8 mouse cellular contexts compared by ENCODE assay signal in genomic region chr9:110655651-110656007, GRCm38 (mm10). TPM values are rescaled to one million over a fixed set of nuclear protein-coding genes. Genes with fewer than 3 reads are reported as not detected.
DNase-seq lines count a peak whose midpoint lies in the region; ATAC-seq and TF ChIP-seq lines count a peak whose summit lies in the region.

No protein-coding gene starts in this region.

- H3K9ac ChIP-seq in kidney, embryonic 15.5 days: peak overlapping the region; percentile 34; the same call in 1 of the 2 replicates
- peak overlapping the region; percentile 92 for H3K9ac ChIP-seq in hindbrain, embryonic 16.5 days (ENCODE audit: low read depth, low read length)
- peak overlapping the region; percentile 48; the same call in 1 of the 2 replicates for H3K9ac ChIP-seq in midbrain, postnatal 0 days (replicated peaks; ENCODE audit: low read length, poor library complexity, severe bottlenecking)

- peaks cover 59% of the 10 kb centered on the region for H3K4me1 ChIP-seq in kidney, embryonic 15.5 days
- peaks cover 57% of the 10 kb centered on the region for H3K4me1 ChIP-seq in embryonic facial prominence, embryonic 10.5 days
- H3K4me1 ChIP-seq in hindbrain, embryonic 16.5 days (ENCODE audit: control insufficient read depth, insufficient read depth, low read depth, low read length): peaks cover 33% of the 10 kb centered on the region
- peaks cover 19% of the 10 kb centered on the region for H3K4me1 ChIP-seq in midbrain, postnatal 0 days (ENCODE audit: insufficient read depth, low read length)

- 80% methylated on average over 10 of the region's 10 CpGs for WGBS in kidney, embryonic 15.5 days
- 81% methylated on average over 10 of the region's 10 CpGs for WGBS in embryonic facial prominence, embryonic 10.5 days
- WGBS in hindbrain, embryonic 16.5 days: 85% methylated on average over 10 of the region's 10 CpGs
- 80% methylated on average over 10 of the region's 10 CpGs for WGBS in midbrain, postnatal 0 days

- H3K4me2 ChIP-seq in kidney, embryonic 15.5 days: peak overlapping the region; percentile 66
- peak overlapping the region; percentile 82 for H3K4me2 ChIP-seq in hindbrain, embryonic 16.5 days (ENCODE audit: low read length)
- peak overlapping the region; percentile 63 for H3K4me2 ChIP-seq in midbrain, postnatal 0 days (ENCODE audit: low read depth, low read length, poor library complexity, severe bottlenecking)

- TF ChIP-seq CTCF in midbrain, postnatal 0 days (IDR thresholded peaks at IDR 0.05): no peak

- no peak for ATAC-seq in kidney, embryonic 15.5 days (replicated peaks; ENCODE audit: low FRiP score)
- no peak for ATAC-seq in hindbrain, embryonic 16.5 days
- ATAC-seq in midbrain, postnatal 0 days (ENCODE audit: low FRiP score): 0 out of 2 replicates have a peak, but pooled peaks have one; percentile 1

- H3K27ac ChIP-seq in kidney, embryonic 15.5 days: peak overlapping the region; percentile 94
- peak overlapping the region; percentile 98 for H3K27ac ChIP-seq in embryonic facial prominence, embryonic 10.5 days (replicated peaks)
- peak overlapping the region; percentile 96 for H3K27ac ChIP-seq in hindbrain, embryonic 16.5 days (ENCODE audit: low read depth, low read length)
- H3K27ac ChIP-seq in midbrain, postnatal 0 days (ENCODE audit: low read depth, low read length): peak overlapping the region; percentile 90

- H3K4me3 ChIP-seq in kidney, embryonic 15.5 days (replicated peaks): peak overlapping the region; percentile 82
- peak overlapping the region; percentile 79 for H3K4me3 ChIP-seq in embryonic facial prominence, embryonic 10.5 days
- peak overlapping the region; percentile 73 for H3K4me3 ChIP-seq in hindbrain, embryonic 16.5 days (ENCODE audit: low read length)
- peak overlapping the region; percentile 57 for H3K4me3 ChIP-seq in midbrain, postnatal 0 days (ENCODE audit: low read depth, low read length)

- peaks cover 18% of the 10 kb centered on the region; the same call in 1 of the 2 replicates for H3K27me3 ChIP-seq in kidney, embryonic 15.5 days
- H3K27me3 ChIP-seq in embryonic facial prominence, embryonic 10.5 days (replicated peaks; ENCODE audit: low read depth, poor library complexity, severe bottlenecking): peaks cover 33% of the 10 kb centered on the region
- peaks cover 7% of the 10 kb centered on the region for H3K27me3 ChIP-seq in hindbrain, embryonic 16.5 days (replicated peaks; ENCODE audit: control insufficient read depth, insufficient read depth, low read length)
- H3K27me3 ChIP-seq in midbrain, postnatal 0 days (ENCODE audit: insufficient read depth, low read length): no peaks in the 10 kb centered on the region

- DNase-seq in kidney, adult 11 months: no peak
- DNase-seq in embryonic facial prominence, embryonic 10.5 days (ENCODE audit: low spot score): no peak
- DNase-seq in midbrain, postnatal 0 days (ENCODE audit: low spot score): no peak
- no peak for DNase-seq in ovary, adult 18-20 months (ENCODE audit: low spot score)
- no peak for DNase-seq in urinary bladder, postnatal 4 days (ENCODE audit: low spot score in 2 of 2)
- no peak for DNase-seq in layer of hippocampus, adult 9-10 months (ENCODE audit: low spot score)

- H3K9me3 ChIP-seq in kidney, embryonic 15.5 days (replicated peaks): no peaks in the 10 kb centered on the region
- no peaks in the 10 kb centered on the region for H3K9me3 ChIP-seq in embryonic facial prominence, embryonic 10.5 days
- no peaks in the 10 kb centered on the region for H3K9me3 ChIP-seq in hindbrain, embryonic 16.5 days (ENCODE audit: control insufficient read depth, low read length)
- H3K9me3 ChIP-seq in midbrain, postnatal 0 days (ENCODE audit: low read length): no peaks in the 10 kb centered on the region

- peaks cover 8% of the 10 kb centered on the region; the same call in 1 of the 2 replicates for H3K36me3 ChIP-seq in kidney, embryonic 15.5 days
- H3K36me3 ChIP-seq in embryonic facial prominence, embryonic 10.5 days (replicated peaks): peaks cover 10% of the 10 kb centered on the region
- H3K36me3 ChIP-seq in hindbrain, embryonic 16.5 days (ENCODE audit: control insufficient read depth, insufficient read depth, low read length): no peaks in the 10 kb centered on the region
- peaks cover 7% of the 10 kb centered on the region for H3K36me3 ChIP-seq in midbrain, postnatal 0 days (ENCODE audit: insufficient read depth, low read length)

RNA-seq across cellular contexts. Expression of gene Ccdc12, which starts 0.7 kb away (rescaled TPM):
- 151 and 157 TPM in 2 replicates for polyA plus RNA-seq in kidney, embryonic 15.5 days (2015; fragmentation: Nextera tagmentation; extraction: Ambion mirVana)
- polyA plus RNA-seq in embryonic facial prominence, embryonic 10.5 days (2016; fragmentation: Nextera tagmentation; extraction: Ambion mirVana): 174 and 177 TPM in 2 replicates
- 88.5 and 101 TPM in 2 replicates for polyA plus RNA-seq in hindbrain, embryonic 16.5 days (2015; fragmentation: Nextera tagmentation; extraction: Ambion mirVana)
- 25.0 and 51.6 TPM in 2 replicates for total RNA-seq in midbrain, postnatal 0 days (2014; rRNA removed)
- polyA plus RNA-seq in midbrain, postnatal 0 days (2015; fragmentation: Nextera tagmentation; extraction: Ambion mirVana): 102 and 106 TPM in 2 replicates

RNA-seq across cellular contexts. Expression of gene Nbeal2, which starts 1.7 kb away (rescaled TPM):
- polyA plus RNA-seq in kidney, embryonic 15.5 days (2015; fragmentation: Nextera tagmentation; extraction: Ambion mirVana): 3.7 and 5.5 TPM in 2 replicates
- polyA plus RNA-seq in embryonic facial prominence, embryonic 10.5 days (2016; fragmentation: Nextera tagmentation; extraction: Ambion mirVana): 1.9 and 2.0 TPM in 2 replicates
- 3.2 and 4.8 TPM in 2 replicates for polyA plus RNA-seq in hindbrain, embryonic 16.5 days (2015; fragmentation: Nextera tagmentation; extraction: Ambion mirVana)
- total RNA-seq in midbrain, postnatal 0 days (2014; rRNA removed): 9.3 and 11.5 TPM in 2 replicates
- 3.9 and 4.0 TPM in 2 replicates for polyA plus RNA-seq in midbrain, postnatal 0 days (2015; fragmentation: Nextera tagmentation; extraction: Ambion mirVana)

RNA-seq across cellular contexts. Expression of gene Nradd, which starts 31.4 kb away (rescaled TPM):
- 55.2 and 56.4 TPM in 2 replicates for polyA plus RNA-seq in kidney, embryonic 15.5 days (2015; fragmentation: Nextera tagmentation; extraction: Ambion mirVana)
- polyA plus RNA-seq in embryonic facial prominence, embryonic 10.5 days (2016; fragmentation: Nextera tagmentation; extraction: Ambion mirVana): 37.8 and 39.3 TPM in 2 replicates
- 25.8 and 30.1 TPM in 2 replicates for polyA plus RNA-seq in hindbrain, embryonic 16.5 days (2015; fragmentation: Nextera tagmentation; extraction: Ambion mirVana)
- total RNA-seq in midbrain, postnatal 0 days (2014; rRNA removed): 20.9 and 23.2 TPM in 2 replicates
- polyA plus RNA-seq in midbrain, postnatal 0 days (2015; fragmentation: Nextera tagmentation; extraction: Ambion mirVana): 17.4 and 20.6 TPM in 2 replicates

Comparison
In these comparisons a context has a peak if more than half of its experiments do, and no peak if none do; other contexts are left out.
1. H3K9ac ChIP-seq: peak in every context shown above with its lines; median percentile 92 in hindbrain, embryonic 16.5 days; 48 in midbrain, postnatal 0 days; 34 in kidney, embryonic 15.5 days.